Mouse (Mus musculus) midbrain, embryonic 14.5 days (tissue): ENCODE measurements around the gene Agpat3. TPM values are rescaled to one million over a fixed set of nuclear protein-coding genes. Genes with fewer than 3 reads are reported as not detected.

Experiments
- ATAC-seq: fragments of 200-750 bp; cut with Nextera tagmentation; 2 replicates; pipeline ENCODE4 v1.8.0; 2017; ENCODE audit warnings: moderate number of reproducible peaks, moderate library complexity; ENCODE audit not compliant: low FRiP score, low TSS enrichment
- DNase-seq: peaks from one replicate; pipeline ENCODE4 v3.0.0-alpha.2; 2015
- H3K27ac ChIP-seq: fragments of 300-500 bp; sonication (generic); replicated peaks from 2 replicates; pipeline ENCODE4 v1.5.1; 2014; ENCODE audit warnings: mild to moderate bottlenecking, low read depth, low read length, moderate library complexity
- H3K27me3 ChIP-seq: fragments of 300-500 bp; sonication (generic); 2 replicates; pipeline ENCODE4 v1.6.1; 2014; ENCODE audit warnings: low read length, control low read depth, mixed read lengths; ENCODE audit not compliant: control insufficient read depth, insufficient read depth
- H3K36me3 ChIP-seq: fragments of 300-500 bp; sonication (generic); 2 replicates; pipeline ENCODE4 v1.6.1; 2014; ENCODE audit warnings: low read length, control low read depth; ENCODE audit not compliant: control insufficient read depth, insufficient read depth
- H3K4me1 ChIP-seq: fragments of 300-500 bp; sonication (generic); 2 replicates; pipeline ENCODE4 v1.6.1; 2014; ENCODE audit warnings: mild to moderate bottlenecking, antibody characterized with exemption, low read length, control low read depth; ENCODE audit not compliant: control insufficient read depth, insufficient read depth
- H3K4me2 ChIP-seq: fragments of 300-500 bp; sonication (generic); 2 replicates; pipeline ENCODE4 v1.6.1; 2014; ENCODE audit warnings: mild to moderate bottlenecking, low read length, moderate library complexity
- H3K4me3 ChIP-seq: fragments of 300-500 bp; sonication (generic); replicated peaks from 2 replicates; pipeline ENCODE4 v1.5.1; 2014; ENCODE audit warnings: low read depth, low read length
- H3K9ac ChIP-seq: fragments of 300-500 bp; sonication (generic); replicated peaks from 2 replicates; pipeline ENCODE4 v1.6.1; 2014; ENCODE audit warnings: mild to moderate bottlenecking, low read length, moderate library complexity
- H3K9me3 ChIP-seq: fragments of 300-500 bp; sonication (generic); 2 replicates; pipeline ENCODE4 v1.6.1; 2016; ENCODE audit warnings: low read length, control low read depth, mixed read lengths; ENCODE audit not compliant: control insufficient read depth
- WGBS: fragments of 180-500 bp; shearing (Covaris S2); extraction: QIAGEN DNeasy Blood & Tissue Kit; methylation state at CpG from one replicate; pipeline ENCODE4 v1.1.7; 2014; 5-methylcytosine and 5-hydroxymethylcytosine counted together
- polyA plus RNA-seq: library from polyadenylated mRNA; unstranded; fragments of >200 nt; fragmentation: Nextera tagmentation; extraction: Ambion mirVana; gene quantifications from 2 replicates; pipeline ENCODE4 v1.2.1, GENCODE M21; 2014

Agpat3 gene
- polyA plus RNA-seq: 61.4 and 68.0 TPM in 2 replicates

- Histone ChIP-seq H3K27ac (peak within 1 kb of the TSS; percentile 80), H3K36me3 (no peaks in the 10 kb centered on the region), H3K4me2 (peak within 1 kb of the TSS; percentile 85), H3K9ac (peak within 1 kb of the TSS; percentile 98), H3K4me3 (peak within 1 kb of the TSS; percentile 91), H3K4me1 (peaks cover 19% of the 10 kb centered on the region), H3K27me3 (no peaks in the 10 kb centered on the region), H3K9me3 (no peaks in the 10 kb centered on the region)
- WGBS: under 1% methylated on average over 82 of the region's 113 CpGs
- peak; percentile 85 for DNase-seq
- peak; percentile 80 for ATAC-seq
Observed at GRCm38 (mm10) chr10:78351887-78352665, at the start of gene Agpat3. TSS of gene Agpat3 (minus strand) at chr10:78352489.

DNA sequence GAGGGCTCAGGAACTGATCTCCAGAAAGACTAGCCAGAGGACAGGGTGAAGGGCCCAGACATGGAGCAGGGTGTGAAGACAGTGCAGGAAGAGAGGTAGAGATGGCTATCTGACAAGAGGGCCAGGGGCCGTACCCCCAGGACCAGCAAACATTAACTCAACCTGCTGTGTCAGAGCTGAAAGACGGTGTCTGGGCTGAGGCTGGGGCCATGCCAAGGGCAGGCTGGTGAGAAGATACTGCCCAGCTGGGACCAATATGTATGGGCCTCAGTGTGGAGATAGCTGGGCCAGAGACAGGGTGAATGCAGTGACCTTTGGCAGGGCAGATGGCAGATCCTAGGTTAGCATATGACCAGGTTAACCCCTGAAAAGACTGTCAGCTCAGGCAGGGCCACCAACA is 48.8 kb upstream of the Agpat3 start:
- no peaks in the 10 kb centered on the region for H3K9me3 ChIP-seq

DNA sequence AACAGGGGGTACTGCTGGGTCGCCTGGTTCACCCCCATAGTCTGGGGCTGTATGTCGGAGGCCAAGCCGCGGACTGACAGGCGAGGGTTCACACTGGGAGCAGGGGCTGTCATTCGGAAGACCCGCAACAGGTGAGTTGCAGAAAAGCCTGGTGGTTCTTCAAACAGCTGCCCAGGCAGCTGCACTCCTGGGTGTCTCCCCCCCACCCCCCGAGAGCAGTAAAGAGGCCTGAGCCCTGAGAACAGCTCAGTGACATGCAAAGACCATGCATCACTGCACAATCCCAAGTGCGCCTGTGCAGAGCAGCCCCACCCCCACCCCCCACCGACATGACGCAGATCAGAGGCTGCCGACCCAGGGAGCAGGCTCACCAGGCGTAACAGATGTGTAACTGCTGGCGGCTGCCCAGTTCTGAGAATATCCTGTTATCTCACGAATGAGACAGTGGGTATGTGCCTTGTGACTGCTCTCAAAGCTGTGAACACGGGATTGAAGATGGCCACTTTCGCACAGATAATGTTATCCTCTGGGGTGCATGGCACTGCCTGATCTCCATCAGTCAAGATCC is 46.9 kb upstream of the Agpat3 start:
- DNase-seq (peak; percentile 59), ATAC-seq (no peak)
- H3K9me3 ChIP-seq: no peaks in the 10 kb centered on the region
- 25% methylated on average over 17 of the region's 17 CpGs for WGBS
- H3K36me3 ChIP-seq: peaks cover 48% of the 10 kb centered on the region
- peak overlapping the region; percentile 55 for H3K27ac ChIP-seq
- no peak overlapping the region for H3K9ac ChIP-seq
- H3K4me3 ChIP-seq: no peak overlapping the region
- H3K4me2 ChIP-seq: peak overlapping the region; percentile 15; the same call in 1 of the 2 replicates
- H3K4me1 ChIP-seq: peaks cover 21% of the 10 kb centered on the region
- H3K27me3 ChIP-seq: no peaks in the 10 kb centered on the region

More for the DNA sequence above, 48.8 kb upstream of the Agpat3 start:
- WGBS: 94% methylated on average over 2 of the region's 2 CpGs
- H3K27ac ChIP-seq: no peak overlapping the region
- H3K4me3 ChIP-seq: no peak overlapping the region
- H3K4me1 ChIP-seq: peaks cover 12% of the 10 kb centered on the region
- ATAC-seq (no peak), DNase-seq (no peak)
- H3K4me2 ChIP-seq: no peak overlapping the region
- H3K27me3 ChIP-seq: no peaks in the 10 kb centered on the region
- no peak overlapping the region for H3K9ac ChIP-seq
- H3K36me3 ChIP-seq: peaks cover 65% of the 10 kb centered on the region

- H3K4me1 ChIP-seq: peaks cover 21% of the 10 kb centered on the region
- H3K27ac ChIP-seq: 0 out of 2 replicates have a peak overlapping the region, but pooled peaks have one; percentile 16
- peaks cover 22% of the 10 kb centered on the region for H3K36me3 ChIP-seq
- peak overlapping the region; percentile 42; the same call in 1 of the 2 replicates for H3K4me2 ChIP-seq
- no peak overlapping the region; the same call in 1 of the 2 replicates for H3K9ac ChIP-seq
- no peaks in the 10 kb centered on the region for H3K9me3 ChIP-seq
- ATAC-seq (peak; percentile 55; the same call in 1 of the 2 replicates), DNase-seq (no peak)
- WGBS: 54% methylated on average over 4 of the region's 4 CpGs
- no peak overlapping the region for H3K4me3 ChIP-seq
- H3K27me3 ChIP-seq: peaks cover 11% of the 10 kb centered on the region; the same call in 1 of the 2 replicates
Observed at GRCm38 (mm10) chr10:78396625-78396885, 44.3 kb upstream of the Agpat3 start.

DNA sequence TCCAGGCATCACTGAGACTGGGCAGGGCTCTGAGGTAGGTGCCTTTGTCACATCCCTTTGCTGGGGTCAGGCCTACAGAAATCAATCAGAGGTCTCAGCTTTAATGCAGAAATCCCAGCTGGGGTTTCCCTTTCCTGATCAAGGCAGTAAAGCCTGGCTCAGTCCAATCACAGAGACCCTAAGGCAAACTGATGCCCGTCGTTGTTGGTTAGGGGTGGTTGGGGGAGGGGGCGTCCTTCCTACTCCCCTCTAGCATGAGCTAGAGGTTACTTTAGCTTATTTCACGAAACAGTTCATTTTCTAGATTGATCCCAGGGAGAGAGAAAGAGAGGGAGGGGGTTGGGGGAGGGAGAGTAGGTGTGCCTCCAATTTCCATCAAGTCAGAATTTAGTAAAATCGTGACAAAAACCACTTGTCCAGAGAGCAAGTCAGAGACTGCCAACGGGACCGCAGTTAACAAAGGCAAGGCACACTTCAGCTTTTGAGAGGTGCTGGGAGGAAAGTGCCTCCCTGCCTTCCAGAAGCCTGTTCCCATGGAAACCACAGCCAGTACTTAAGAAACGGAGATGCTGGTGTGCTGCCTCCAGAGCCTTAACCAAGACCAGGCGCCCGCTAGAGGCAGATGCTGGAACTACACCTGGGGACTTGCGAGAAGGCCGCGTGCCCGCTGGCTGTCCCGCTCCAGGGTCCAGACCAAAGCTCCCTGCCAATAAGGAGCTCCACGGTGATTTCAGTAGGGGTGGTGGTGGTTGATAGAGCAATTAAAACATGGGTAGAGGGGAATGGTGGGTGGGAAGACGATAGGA is 43.7 kb upstream of the Agpat3 start:
- no peak overlapping the region for H3K4me3 ChIP-seq
- ATAC-seq (peak; percentile 83), DNase-seq (peak; percentile 99)
- WGBS: 2% methylated on average over 17 of the region's 17 CpGs
- peak overlapping the region; percentile 42 for H3K4me2 ChIP-seq
- peaks cover 17% of the 10 kb centered on the region for H3K36me3 ChIP-seq
- H3K9me3 ChIP-seq: no peaks in the 10 kb centered on the region
- peak overlapping the region; percentile 71 for H3K27ac ChIP-seq
- H3K27me3 ChIP-seq: peaks cover 11% of the 10 kb centered on the region; the same call in 1 of the 2 replicates
- peak overlapping the region; percentile 6; the same call in 1 of the 2 replicates for H3K9ac ChIP-seq
- peaks cover 21% of the 10 kb centered on the region for H3K4me1 ChIP-seq

- Histone ChIP-seq H3K4me1 (peaks cover 21% of the 10 kb centered on the region), H3K4me3 (no peak overlapping the region), H3K4me2 (no peak overlapping the region), H3K36me3 (peaks cover 11% of the 10 kb centered on the region), H3K9me3 (no peaks in the 10 kb centered on the region), H3K27ac (peak overlapping the region; percentile 71), H3K9ac (no peak overlapping the region; the same call in 1 of the 2 replicates), H3K27me3 (peaks cover 11% of the 10 kb centered on the region)
- 0 out of 2 replicates have a peak, but pooled peaks have one; percentile 3 for ATAC-seq
- 84% methylated on average over 3 of the region's 3 CpGs for WGBS
- DNase-seq: peak; percentile 34
Observed at GRCm38 (mm10) chr10:78395377-78395776, 43.1 kb upstream of the Agpat3 start.

DNA sequence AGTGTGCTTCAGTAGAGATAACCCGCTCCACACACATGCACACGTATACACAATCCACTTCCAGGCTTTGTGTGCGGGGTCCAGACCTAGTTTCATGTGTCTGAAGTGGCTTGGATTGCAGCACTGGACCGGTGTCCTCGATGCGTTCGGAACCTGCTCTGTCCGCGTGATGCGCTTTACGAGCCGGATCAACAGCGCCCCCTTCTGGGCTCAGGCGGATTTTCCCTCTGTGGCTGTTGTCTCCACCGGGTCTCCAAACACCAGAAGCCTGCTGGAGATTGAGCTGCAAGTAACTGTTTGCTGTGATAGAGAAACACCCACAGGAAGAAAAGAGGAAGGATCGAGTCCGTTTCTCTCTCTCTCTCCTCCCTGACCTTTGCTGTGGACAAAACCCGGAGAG is 39.8 kb upstream of the Agpat3 start:
- Histone ChIP-seq H3K9ac (0 out of 2 replicates have a peak overlapping the region, but pooled peaks have one; percentile 16), H3K4me2 (no peak overlapping the region), H3K9me3 (no peaks in the 10 kb centered on the region), H3K4me3 (no peak overlapping the region), H3K27me3 (peaks cover 11% of the 10 kb centered on the region), H3K4me1 (peaks cover 12% of the 10 kb centered on the region), H3K36me3 (no peaks in the 10 kb centered on the region), H3K27ac (no peak overlapping the region)
- DNase-seq (peak; percentile 84), ATAC-seq (no peak)
- 3% methylated on average over 18 of the region's 18 CpGs for WGBS

- no peaks in the 10 kb centered on the region for H3K9me3 ChIP-seq
- H3K4me1 ChIP-seq: peaks cover 8% of the 10 kb centered on the region
- no peak overlapping the region for H3K27ac ChIP-seq
- ATAC-seq (no peak), DNase-seq (no peak)
- no peak overlapping the region for H3K4me3 ChIP-seq
- H3K27me3 ChIP-seq: peaks cover 11% of the 10 kb centered on the region
- no peaks in the 10 kb centered on the region for H3K36me3 ChIP-seq
- no peak overlapping the region for H3K9ac ChIP-seq
- no peak overlapping the region for H3K4me2 ChIP-seq
- WGBS: 20% methylated on average over 4 of the region's 4 CpGs
Observed at GRCm38 (mm10) chr10:78390982-78391470, 38.7 kb upstream of the Agpat3 start.
